Mouse (Mus musculus) left cerebral cortex, adult 9 months (tissue): ENCODE measurements around the gene Entpd7.
A peak's percentile ranks its signal among the peaks of the same experiment; 100 is the strongest.

Experiments used
- DNase-seq, 2 experiments: peaks; one replicate each; pipeline ENCODE4 v3.0.0; 2022; ENCODE audit warnings: low spot score in 2 of 2

The Entpd7 gene

DNA sequence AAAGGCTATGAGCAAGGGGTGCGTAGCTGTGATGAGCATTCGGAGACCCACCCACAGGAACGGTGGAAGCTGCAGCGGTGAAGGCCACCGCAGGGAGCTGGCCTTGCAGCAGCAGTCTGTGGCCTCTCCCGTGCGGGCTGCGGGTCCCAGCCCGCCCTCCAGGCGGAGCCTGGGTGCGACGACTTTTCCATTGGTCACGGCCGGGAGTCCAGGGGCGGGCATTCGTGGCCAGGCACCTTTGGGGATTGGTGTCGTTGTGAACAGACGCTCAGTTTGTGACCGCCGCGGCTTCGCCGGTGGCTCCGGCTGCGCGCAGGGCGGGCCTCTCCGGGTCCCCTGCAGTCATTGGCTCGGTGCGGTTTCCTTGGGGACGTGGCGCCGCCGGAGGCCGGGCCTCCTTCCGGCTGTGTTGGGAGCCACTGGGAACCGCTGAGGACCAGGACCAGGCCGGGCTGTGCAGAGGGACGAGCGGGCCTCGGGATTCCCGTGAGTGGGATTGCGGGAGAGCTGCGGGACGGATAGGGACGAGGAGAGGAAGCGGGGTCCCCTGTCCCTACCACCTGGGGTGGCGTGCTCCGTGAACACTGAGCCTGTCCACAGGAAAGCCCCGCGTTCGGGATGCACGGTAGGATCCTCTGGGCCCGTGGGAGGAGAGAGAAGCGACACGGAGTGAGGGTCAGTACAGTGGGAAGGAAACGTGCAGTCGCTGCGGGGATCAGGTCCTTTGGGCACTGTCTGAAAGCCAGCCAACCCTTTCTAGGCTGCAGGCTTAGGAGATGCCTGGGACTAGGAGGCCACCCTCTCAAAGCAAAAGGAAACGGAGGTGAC, at the start of gene Entpd7:
TSS of gene Entpd7 (plus strand) at position 254 of the 828 bp plus-strand sequence.
- peak; percentile 96 to 98 for DNase-seq

DNA sequence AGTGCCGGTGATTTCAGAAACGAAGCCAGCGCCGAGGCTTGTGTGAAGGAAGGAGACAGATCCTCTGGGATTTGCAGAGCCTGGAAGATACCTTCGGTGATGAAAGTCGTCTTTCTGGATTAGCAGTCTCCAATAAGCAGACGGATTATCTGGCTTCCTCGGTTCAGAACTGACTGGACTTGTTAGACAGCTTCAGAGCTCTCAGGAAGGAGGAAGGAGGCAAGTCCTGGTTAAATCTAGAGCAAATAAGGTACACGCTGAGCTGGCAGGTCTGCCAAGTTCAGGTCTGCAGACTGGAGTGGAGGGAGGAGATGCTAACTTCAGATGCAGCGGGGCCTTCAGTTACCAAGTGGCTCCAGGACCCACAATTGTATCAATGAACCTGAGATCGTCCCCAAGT, 47.6 kb upstream of the Entpd7 start:
- DNase-seq: no peak

GRCm38 (mm10) chr19:43642843-43643242, 46.6 kb upstream of the Entpd7 start:
- DNase-seq: no peak

- no peak for DNase-seq
Observed at GRCm38 (mm10) chr19:43645508-43645907, 44.0 kb upstream of the Entpd7 start.

DNA sequence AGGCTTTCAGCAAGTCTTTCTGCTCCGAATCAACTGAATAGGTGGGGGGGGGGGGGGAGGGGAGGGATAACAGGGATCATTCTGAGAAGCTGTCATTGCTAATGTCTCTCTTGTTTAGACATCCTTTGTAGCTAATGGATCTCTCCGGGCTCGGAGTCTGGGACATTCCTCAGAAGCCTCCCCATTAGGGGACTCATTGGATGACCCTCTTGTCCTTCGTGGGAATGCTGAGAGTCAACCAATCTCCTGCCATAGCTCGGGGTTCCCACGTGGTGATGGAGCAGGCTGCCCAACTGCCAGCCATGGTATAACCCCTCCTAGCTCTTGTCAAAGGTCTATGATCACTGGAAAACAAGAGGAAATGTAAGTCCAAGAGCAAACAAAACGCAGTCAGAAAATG, 42.6 kb upstream of the Entpd7 start:
- DNase-seq: no peak

DNA sequence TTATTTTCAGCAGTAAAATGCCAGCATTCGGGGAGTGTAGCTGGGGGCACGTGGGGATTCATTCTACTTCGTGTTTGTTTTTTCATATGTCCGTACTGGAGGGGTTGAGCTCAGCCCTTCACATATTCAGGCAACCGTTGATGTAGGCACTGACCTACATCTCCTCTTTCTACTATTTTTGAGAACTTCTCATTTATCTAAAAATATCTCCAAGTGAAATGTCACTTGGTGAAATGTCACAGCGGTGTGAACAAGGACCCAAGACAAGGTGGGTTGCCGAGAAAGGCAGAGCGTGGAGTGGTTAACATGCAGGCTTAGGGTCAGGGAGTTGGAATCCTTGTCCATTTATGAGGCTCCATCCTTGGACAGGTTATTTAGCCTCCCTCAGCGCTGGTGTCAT, 42.2 kb upstream of the Entpd7 start:
- DNase-seq: no peak

GRCm38 (mm10) chr19:43648343-43648742, 41.1 kb upstream of the Entpd7 start:
- DNase-seq: no peak

- no peak for DNase-seq
Observed at GRCm38 (mm10) chr19:43651241-43651785, 38.2 kb upstream of the Entpd7 start.

GRCm38 (mm10) chr19:43655735-43656492, 33.6 kb upstream of the Entpd7 start:
- DNase-seq: peak in 1 of 2 experiments; percentile 44

GRCm38 (mm10) chr19:43659632-43660031, 29.8 kb upstream of the Entpd7 start:
- no peak for DNase-seq

DNA sequence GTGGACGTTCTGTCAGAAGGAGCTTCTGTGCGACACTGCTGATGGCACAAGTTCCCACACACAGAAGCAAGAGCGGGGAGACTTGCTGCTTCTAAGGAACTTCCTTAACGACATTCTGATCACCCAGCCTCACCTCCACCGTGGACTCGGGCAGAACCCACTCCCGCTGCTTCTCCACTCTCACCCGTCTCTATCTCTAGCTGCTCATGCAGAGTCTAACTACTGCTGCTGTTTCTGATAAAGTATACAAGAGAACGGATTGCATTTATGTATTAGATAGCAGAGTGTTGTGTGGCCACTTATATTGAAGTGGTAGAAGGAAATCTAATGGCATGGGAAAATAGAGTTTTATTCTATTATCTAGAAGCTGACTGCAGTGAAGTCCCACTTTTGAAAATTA, 28.7 kb upstream of the Entpd7 start:
- no peak for DNase-seq

DNA sequence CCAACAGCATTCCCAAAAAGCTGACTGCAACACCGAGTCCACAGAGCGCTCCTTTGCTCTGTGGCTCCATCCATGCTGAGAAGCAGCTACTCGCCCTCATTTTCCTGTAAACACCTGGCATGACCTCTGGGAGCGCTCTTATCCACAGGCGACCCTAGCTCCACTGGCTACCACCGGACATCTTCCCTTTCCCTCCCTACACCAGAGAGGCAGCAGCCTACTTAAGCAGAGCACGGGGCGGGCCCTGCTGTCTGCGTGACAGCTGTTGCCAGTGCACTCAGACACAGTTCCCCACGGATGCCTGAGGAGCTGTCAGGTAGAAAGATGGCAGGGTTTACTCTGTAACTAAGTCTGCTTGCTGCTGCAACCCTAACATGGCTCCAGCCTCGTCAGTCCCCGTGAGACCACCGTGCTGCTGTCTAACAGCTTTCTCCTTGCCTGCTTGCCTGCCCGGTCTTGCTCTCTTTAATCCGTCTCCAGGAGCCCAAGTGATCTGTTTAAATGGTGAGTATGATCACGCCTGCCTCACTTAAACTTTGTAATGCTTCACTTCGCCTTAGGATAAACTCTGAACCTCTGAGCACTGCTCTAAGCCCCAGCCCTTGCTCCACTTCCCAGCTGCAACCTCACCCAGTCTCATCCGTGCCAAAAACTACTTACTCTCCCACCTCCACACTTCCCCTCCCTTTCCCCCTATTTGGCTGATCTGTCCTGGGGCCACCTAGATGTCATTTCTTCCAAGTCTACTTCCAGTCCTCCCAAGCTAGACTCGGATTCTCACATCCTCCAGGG, 27.1 kb upstream of the Entpd7 start:
- DNase-seq: no peak

DNA sequence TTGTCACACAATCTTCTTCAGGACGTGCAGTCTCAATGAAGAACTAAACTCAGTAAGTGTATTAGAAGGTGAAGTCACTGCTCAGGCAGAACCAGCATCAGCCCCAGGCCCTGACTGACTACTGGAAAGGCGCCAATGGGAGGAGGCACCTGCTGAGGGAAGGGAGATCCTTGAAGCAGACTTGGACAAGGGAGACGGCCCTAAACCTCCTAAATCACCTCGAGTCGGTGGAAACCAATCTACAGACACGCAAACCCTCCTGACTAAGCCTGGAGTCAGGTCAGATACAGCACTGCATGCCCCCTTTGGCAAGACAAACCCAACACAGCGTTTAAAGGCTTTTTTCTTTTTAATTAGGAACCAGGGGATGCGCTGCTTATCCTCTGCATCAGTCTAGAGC, 26.0 kb upstream of the Entpd7 start:
- DNase-seq: no peak

GRCm38 (mm10) chr19:43665441-43666048, 23.9 kb upstream of the Entpd7 start:
- DNase-seq: peak in 1 of 2 experiments; percentile 62

GRCm38 (mm10) chr19:43666661-43667429, 22.6 kb upstream of the Entpd7 start:
- no peak for DNase-seq

GRCm38 (mm10) chr19:43667430-43667809, 22.1 kb upstream of the Entpd7 start:
- no peak for DNase-seq

DNA sequence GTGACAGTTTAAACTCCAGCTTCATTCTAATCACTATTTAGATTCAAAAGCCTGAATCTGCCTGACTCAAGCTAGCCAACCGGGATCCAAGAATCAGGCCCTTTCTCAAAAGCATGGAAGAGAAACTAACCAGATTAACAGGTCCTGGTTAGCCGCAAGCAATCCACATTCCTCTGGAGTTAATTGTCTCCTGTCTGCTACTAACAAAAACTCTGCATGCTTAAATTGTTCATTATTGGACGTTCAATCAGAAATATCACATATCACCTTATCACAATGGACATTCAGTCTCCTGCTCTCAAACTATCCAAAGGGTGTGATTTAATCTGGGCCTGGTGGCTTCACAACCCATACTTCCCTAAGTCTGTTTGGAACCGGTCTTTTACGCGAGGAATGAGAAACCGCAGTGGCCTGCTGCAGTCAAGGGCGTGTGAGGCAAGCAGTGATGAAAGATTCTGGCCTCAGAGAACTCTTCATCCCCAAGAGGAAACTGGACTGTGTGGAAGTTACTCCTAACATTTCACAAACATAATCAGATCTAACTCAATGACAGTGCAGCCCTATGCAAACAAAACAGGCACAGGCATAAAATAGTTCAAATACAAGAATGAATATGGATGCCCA, 20.2 kb upstream of the Entpd7 start:
- DNase-seq: no peak

DNA sequence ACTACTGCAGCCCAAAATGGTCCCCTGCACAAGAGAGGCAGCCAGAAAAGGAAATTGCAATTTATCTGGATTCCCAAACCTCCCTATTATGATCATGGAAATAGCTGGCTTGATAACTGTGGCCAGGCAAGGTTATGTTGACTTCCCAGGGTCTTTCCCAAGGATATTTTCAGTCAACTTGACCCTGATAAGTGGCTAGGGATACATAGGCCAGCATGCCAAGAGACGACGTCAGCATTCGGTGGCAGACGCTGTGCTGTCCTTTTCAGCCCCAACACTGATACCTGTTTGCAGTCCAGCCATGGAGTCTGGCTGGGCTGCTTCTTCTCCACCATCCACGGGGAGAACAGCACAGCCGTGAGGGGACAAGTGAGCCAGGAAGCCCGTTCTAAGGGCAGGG, 18.4 kb upstream of the Entpd7 start:
- DNase-seq: no peak

DNA sequence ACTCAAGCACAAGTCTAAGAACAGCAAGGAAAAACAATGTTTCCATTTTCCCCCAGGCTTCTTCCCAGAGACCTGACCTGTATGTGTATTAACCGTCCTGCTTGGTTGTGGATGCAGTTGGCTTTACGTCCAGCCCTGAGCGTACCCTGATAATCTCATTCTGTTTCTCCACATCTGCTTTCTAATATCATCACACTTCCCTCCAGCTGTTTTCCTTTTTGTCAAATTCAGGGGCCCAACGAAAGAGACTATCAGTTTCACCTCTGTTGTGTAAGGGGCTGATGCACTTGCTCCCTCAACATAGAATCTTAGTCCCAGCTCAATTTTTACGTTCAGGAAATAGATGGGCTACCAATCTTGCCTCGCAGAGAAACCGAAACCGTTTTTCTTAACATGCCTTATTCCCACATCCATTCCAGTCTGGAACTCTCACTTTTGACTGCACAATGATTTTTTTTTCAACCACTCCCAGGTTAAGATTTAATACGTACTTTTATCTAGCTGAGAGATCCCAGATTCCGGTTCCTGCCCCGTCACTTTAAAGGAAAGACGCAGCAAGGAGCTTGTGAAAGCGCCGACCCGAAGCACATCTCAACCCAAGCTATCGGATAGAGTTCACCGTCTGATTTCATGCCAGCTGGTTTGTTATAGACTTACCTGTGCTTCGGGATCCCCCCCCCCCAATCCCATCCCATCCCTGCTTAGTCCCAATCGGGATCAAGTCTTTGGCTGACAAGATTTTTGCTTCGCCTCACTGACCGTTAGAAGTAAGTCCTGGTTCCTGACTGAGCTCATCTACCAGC, 15.8 kb upstream of the Entpd7 start:
- no peak for DNase-seq
